Mouse (Mus musculus): Measurements from ENCODE around the gene Suz12.
"Not testable (repeated sequence)": the region's sequence is repeated elsewhere in the genome, so short reads cannot be mapped to it uniquely, and the experiment has no call there.

Suz12 gene

DNA sequence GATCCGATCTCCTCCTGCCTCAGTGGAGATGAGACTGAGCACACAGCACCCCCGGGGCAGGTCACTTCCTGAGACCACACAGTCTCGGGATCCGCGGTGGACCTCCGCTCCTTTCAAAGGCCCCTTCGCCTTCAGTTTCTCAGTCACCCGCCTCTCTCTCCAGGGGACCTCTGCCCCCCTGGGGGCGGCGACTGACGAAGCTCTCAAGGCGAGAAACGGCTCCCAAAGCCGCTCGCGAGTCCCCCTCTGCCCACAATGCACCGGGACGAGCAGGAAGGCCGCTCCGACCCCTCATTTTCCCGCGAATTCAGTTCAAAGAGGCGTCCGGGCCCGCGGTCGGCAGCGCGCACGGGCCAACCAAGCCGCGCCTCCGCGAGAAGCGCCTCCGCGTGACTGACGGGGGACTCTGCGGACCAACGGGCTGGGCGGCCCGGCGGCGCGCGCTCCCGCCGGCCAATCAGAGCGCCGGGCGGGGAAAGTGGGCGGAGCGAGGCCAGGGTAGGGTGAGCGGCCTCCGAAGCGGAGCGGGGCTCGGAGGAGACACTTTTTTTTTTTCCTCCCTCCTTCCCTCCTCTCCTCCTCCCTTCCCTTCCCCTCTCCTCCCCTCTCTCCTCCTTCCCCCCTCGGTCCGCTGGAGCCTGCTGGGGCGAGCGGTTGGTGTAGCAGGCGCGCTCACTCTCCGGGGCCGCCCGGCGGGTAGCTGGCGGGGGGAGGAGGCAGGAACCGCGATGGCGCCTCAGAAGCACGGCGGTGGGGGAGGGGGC lies at the start of gene Suz12:
Gene Suz12 (plus strand): TSS at position 515 of the 764 bp plus-strand sequence.
- DNase-seq (ENCODE audit: low spot score) = peak; percentile 99

DNA sequence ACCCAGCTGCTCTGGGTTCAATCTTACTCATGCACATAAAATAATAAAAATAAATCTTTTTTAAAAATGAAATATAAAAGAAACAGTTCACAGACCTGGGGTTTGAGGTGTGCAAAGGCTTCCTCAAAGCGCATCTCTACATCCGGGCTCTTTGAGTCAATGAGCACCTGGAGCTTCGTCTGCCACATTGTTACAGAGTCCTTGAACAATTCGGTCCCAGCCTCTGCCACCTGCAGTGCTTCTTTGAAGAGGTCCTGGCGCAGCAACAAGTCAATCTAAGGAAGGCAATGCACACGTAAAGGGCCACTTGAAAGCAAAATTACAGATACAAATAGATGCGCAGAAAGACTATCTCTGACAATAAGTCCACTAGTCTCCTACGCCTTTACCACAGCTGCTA lies 49.8 kb upstream of the Suz12 start:
- peak; percentile 53 for DNase-seq (ENCODE audit: low spot score)

DNA sequence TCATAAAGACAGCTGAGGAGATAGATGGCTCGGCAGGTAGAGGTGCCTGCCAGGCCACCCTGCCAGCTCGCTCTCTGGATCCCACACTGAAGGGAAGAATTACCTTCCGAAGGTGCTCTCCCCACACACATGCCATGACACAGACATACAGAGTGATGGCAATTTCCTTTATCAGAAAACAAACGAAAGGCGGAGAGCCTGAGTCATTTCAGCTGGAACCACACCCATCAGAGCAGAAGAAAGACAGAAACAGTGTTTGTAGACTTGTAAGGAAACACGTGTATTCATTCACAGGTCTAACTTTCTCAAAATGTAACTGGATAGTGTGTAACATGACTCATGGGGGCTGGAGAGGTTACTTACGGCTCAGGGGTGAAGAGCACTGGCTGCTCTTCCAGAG lies 49.3 kb upstream of the Suz12 start:
- DNase-seq (ENCODE audit: low spot score) = no peak

DNA sequence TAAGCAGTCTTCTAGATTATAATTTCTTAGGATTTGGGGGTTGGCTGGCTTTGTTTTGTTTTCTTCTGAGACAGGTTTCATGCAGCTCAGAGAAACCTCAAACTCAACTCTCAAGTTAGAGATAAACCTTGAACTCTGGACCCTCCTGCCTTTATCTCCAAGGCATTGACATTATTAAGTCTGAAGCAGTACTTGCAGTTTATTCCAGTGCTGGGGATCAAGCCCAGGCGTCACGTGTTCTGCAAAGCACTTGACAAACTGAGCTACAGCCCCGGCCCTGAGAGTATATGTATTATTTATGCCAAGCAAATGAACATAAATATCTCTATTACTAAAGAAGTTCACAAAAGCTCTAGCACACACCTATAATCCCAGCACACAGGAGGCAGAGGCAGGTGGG lies 45.6 kb upstream of the Suz12 start:
- no peak for DNase-seq (ENCODE audit: low spot score)

DNA sequence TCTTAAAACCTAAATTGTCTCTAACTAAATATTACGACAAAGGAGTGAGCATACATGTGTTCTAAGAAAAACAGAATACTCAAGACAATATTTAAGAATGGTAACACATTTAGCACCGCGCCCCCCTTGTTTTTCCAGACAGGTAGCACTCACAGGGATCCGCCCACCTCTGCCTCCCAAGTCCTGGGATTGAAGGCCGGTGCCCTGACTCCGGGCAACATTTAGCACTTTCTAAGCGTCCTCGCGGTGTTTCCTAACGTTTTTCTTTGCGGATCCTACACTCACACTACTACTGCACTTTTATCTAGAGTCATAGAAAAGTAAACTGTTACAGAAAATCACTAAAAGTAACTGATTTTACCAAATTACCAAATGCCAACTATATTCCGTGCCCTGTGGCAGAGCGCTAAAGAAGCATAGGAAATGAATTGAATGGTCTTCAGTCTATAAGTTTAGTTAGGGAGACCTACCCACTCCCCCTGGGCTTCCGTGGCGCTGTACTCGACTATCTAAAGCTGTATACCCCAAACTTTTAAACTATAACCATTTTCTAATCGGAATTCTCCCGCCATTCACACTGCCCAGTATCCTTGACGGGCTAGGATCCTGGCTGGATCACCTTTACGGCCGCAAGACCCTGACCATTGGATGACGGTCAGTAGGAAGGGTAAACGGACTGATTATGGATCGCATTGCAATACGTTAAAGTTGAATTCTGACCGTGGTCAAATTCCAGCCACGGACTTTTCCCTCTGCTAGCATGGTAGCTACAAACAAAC lies 31.4 kb upstream of the Suz12 start:
- DNase-seq (ENCODE audit: low spot score) = no peak

DNA sequence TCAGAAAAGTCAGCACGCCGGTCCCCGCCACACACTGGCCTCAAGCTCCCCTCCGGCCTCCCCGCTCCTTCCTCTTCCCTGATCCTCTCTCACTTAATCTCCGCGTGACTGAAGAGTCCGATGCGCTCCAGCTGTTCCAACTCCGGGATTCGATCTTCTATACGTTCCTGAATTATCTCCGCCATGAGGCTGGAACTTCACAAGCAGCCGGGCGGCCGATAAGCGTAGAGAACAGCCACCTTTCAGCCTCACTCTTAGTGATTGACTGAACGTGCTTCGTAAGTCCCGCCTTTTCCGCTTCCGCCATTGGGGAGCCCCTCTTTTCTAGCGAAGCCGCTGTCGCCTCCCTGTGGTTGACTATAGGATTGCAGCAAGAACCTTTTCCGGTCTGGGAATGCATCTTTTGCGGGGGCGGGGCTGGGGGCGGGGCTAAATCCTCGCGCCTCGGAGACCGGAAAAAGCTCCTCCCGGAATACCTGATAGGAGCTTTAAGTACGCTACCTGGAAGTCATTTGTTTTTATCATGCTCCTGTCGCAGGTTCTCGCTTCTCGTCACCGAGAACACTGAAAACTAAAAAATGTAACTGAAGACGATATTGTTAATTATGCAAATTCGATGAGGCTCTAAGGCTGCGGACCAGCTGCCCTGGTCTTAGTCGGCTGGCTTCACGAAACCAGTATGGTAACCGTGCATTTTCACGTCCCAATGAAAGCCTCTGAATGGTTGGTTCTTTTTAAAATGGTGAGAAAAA lies 30.6 kb upstream of the Suz12 start, which contains the start of gene Utp6:
Gene Utp6 (minus strand): TSS at position 266 of the 752 bp plus-strand sequence.
- DNase-seq (ENCODE audit: low spot score) = peak; percentile 98

DNA sequence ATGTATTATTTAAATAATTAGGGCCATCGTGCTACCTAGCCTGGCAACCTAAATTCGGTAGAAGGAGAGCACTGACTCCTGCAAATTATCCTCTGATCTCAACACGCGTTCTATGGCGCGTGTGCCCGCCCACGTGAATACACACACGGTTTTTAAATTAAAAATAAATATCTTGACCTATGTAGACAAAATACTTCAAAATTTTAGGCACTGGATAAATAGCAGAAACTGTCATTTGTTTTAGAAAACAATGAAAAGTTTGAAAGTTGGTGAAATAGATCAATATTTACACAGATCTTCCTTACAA lies 30.1 kb upstream of the Suz12 start:
- DNase-seq (ENCODE audit: low spot score) = no peak

DNA sequence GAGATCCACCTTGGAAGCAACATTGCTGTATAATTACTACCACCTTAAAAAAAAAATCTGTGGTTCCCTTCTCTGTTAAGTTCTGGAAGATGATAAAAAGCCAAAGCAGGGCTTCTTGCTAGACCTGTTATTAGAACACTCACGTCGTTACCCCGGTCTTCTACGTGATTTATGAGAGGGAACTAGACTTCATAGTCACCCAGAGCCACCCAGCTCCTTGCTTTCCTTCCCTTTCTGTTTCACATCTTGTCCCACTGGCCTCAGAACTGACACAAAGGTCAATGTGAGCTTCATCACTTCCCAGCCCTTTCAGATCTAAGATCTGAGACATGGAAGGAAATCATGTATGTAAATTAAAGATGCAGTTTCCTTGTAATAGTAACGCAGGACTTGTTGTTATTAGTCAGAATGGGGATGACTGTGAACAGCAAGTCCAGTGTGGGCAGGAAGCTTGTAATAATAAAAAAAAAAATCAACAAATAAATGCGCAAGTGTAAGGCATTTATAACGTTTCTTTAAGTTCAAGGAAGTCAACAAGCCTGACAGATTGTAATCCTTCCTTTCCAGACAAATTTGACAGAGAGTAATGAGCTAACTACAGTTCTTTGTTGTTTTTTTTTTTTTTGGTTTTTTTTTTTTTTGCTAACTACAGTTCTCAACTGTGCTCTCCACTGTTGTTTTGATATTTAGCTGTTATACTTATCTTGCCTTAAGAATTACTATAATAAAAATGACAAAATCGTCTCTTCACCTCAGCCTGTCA lies 29.5 kb upstream of the Suz12 start:
- no peak for DNase-seq (ENCODE audit: low spot score)

DNA sequence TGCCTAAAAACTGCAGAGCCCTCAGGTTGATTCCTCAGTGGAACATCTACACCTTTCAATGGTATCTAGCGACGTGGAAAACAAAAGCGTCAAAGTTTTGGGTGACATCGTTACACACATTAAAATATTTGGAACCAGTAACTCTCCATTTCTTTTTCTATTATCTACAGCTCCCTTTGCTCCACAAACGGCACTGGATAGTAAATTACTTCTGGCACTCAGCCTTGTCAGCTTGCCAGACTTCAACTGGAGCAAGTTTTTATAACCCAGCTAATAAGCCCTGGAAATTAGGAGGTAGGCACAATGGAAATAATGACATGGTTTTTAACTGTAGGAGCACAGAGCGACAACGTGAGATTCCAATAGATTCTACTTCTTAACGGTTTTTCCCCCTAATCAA lies 27.0 kb upstream of the Suz12 start:
- DNase-seq (ENCODE audit: low spot score) = peak; percentile 38

DNA sequence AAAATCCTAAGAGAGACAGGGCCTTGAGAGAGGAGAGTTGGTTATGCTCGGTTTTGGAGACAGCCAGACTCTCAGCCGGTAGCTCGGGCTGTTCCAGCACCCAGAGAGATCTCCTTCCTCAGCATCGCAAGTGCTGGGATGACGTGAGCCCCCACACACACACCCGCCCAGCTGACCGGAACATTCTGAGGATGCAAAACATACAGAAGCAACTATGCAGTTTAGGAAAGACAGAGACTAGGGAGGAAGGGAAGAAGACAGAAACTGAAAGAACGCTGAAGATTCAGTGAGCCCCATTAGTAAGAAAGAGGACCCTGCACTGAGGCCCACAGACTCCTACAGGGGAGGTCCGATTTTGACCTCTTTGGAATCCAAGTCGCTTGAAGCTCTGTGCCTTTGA lies 25.2 kb upstream of the Suz12 start:
- no peak for DNase-seq (ENCODE audit: low spot score)

DNA sequence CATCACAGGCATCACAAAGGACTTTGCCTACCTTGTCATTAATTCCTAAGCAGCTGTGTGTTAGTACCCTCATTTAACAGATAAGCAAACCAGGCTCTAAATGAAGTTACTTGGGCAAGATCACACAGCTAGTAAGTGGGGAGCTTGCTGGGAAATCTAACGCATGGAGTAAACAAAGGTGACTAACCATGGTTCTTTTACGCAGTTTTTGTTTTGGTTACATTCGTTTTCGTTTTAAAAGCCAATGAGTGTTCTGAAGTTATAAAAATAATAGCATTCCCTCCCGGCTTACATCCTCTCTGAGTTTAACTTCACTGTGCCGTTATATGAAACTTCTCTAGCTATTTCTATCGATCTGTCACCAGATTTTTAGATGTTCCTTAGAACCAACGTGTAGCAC lies 19.8 kb upstream of the Suz12 start:
- DNase-seq (ENCODE audit: low spot score) = no peak

DNA sequence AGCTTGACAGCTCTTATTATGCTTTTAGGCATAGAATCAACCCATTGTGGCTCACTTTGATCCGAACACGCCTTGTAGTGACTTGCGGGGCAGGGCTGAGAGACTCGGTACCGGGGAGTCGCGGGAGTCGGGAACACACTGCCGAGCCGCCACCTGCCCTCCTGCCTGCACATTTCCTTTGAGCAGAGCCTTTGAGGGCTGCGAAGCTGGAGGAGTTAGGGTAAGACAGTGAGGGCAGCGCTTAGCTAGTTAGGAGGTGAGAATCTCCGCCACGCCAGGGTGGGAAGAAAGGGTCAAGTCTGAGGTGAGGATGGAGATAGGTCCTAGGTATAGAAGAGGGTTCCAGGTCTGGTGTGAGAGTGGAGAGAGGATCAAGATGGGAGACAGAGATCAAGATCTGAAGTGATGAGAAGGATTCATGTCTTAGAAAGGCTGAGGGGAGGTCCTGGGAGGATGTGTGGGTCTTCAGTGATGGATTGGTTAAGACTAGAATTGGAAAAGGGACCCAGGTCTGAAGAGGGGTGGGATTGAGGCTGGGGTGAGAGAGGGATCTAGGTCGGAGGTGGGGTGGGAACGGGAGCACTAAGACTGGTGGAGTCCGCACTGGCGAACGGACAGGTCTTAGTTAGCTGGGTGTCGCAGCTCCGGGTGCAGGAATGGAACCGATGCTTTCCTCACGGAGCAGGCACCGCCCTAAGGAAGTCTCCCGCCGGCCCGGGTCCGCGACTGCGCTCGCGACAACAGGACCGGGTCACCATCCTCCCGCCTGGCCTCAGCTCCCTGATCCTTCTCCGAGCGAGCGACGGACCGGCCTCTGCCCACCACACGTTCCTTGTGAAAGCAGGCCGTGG lies 19.1 kb upstream of the Suz12 start:
- DNase-seq (ENCODE audit: low spot score) = peak; percentile 45

DNA sequence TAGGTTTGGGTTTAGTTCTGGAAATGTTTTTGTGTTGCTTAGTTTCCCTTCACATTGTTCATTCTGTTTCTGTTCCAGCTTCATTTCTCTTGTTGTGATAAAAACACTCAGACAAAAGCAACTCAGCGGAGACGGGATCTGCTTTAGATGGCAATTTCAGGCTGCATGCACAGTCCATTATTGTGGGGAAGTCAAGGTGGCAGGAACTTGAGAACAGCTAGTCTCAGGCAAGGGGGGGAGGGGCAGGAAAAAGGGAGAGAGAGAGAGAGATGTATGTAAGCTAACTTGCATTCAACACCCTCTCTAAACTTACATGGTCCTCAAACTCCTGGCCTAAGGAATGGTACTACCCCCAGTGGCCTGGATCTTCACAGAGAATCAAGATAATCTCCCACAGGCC lies 17.5 kb upstream of the Suz12 start:
- no peak for DNase-seq (ENCODE audit: low spot score)

DNA sequence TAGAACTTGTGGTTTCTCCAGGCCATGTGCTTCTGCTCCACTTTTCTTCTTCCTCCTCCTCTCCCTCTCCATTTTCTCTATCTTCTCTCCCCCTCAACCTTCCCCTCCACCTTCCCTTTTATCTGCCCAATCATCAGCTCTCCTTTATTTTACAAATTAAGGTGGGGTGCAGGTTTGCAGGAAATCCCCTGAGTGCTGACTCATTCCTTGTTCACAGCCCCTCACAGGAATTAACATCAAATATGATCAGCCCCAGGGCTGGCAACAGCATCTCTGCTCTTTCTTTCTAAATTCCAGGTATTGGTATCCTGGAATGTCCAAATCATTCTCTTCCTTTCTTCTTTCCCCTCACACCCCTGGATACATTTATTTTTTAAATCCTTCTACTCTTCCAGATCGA lies 16.7 kb upstream of the Suz12 start:
- no peak for DNase-seq (ENCODE audit: low spot score)

DNA sequence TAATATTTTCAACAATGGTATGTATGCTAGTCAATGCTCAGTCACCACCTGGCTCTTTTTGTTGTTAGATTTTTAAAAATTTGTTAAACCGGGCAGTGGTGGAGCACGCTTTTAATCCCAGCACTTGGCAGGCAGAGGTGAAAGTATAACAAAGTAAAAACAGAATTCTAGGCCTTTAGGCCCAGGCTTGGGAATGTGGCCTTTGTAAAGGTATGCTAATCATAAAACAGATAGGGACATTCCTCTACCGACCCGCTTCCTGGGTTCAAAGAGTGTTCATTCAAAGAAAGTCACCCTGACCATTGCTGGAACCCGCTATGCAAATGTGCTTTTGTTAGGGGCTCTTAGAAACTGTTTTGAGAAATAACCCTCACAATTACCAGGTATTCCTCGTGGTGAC lies 16.3 kb upstream of the Suz12 start:
- DNase-seq (ENCODE audit: low spot score) = not testable (repeated sequence)

DNA sequence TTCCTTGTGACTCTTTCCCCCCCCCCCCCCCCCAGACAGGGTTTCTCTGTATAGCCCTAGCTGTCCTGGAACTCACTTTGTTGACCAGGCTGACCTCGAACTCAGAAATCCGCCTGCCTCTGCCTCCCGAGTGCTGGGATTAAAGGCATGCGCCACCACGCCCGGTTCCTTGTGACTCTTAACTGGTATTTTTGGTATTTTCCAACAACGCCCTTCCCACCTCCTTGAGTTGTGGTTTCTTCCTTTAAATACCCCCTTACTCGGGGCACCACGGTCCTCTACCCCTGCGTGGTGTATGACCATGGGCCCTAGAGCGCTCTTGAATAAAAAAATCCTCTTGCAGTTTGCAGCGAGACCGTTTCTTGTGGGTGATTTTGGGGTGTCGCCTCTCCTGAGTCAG lies 15.8 kb upstream of the Suz12 start:
- not testable (repeated sequence) for DNase-seq (ENCODE audit: low spot score)

DNA sequence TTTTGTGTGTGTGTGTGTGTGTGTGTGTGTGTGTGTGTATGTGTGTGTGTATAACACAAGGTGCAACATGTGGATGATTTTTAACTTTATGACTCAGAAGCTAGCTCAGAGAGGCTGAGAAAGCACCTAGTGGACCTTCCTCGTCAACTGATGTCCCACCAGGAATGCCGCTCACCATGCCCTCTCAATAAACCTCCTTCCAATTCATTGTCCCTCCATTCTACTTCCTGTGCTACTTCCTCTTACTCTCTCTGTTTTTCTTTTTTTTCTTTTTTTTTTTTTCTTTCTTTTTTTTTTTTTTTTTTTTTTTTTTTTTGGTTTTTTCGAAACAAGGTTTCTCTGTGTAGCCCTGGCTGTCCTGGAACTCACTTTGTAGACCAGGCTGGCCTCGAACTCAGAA lies 15.2 kb upstream of the Suz12 start:
- DNase-seq (ENCODE audit: low spot score) = not testable (repeated sequence)

DNA sequence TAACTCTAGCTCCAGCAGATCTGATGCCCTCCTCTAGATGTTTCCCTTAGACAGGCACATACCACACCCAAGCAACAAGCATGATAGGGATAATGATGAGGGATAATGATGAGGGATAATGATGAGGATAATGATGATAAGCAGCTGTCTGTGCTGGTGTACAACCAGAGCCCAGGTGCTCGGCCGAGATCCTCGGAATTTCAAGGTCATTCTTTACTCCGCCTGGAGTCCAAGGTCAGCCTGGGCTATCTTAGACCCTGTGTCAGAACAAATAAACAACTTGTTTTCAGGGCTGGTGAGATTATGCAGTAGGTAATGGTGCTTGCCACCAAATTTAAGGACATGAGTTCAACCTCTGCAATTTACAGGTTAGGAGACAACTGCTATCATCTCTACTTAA lies 6.0 kb upstream of the Suz12 start:
- DNase-seq (ENCODE audit: low spot score) = no peak

DNA sequence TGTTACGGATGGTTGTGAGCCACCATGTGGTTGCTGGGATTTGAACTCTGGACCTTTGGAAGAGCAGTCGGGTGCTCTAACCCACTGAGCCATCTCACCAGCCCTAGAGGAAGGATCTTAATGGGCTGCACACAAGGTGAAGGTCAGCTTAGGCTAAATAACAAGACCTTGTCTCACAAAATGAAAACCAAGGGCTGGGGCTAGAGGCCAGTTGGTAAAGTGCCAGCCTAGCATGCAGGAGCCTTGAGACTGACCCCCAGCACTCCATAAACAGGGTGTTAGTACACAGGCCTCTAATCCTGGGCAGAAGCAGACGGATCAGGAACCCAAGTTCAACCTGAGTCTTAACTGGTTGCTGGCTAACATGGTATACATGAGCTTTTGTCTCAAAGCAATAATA lies 5.0 kb upstream of the Suz12 start:
- no peak for DNase-seq (ENCODE audit: low spot score)

DNA sequence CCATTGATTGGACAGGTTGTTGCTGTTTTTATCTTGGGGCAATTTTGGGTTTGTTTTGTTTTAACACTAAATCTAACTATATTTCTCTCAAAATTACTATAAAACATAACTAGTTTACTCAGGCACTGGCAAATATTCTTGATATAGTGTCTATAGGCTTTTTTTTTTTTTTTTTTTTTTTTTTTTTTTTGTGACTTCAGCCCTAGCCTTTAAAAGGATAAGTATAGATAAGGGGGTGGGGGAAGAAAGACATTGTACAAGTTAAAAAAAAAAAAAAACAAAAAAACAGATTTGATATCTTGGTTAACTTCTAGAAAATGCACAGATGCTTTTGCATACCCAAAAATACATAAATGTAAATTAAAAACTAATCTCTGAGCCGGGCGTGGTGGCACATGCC lies 2.8 kb upstream of the Suz12 start:
- DNase-seq (ENCODE audit: low spot score) = no peak

DNA sequence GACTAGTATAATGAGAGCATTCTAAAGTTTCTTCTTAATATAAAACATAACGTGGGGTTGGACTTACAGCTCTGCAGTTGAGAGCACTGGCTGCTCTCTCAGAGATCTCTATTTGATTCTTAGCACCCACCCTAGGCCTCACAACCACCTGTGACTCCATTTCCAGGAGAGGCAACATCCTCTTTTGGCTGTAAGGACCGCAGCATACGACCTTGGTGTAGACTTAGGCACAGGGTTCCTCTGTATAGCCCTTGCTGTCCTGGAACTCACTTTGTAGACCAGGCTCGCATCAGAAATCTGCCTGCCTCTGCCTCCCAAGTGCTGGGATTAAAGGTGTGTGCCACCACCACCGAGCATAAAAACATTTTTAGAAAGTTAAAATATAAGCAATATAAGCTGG lies 1.3 kb upstream of the Suz12 start:
- no peak for DNase-seq (ENCODE audit: low spot score)

All from testis, postnatal 14 days (tissue).